Mouse (Mus musculus): ENCODE measurements around the gene Sgms1. TPM values are rescaled to one million over a fixed set of nuclear protein-coding genes. Genes with fewer than 3 reads are reported as not detected.

Sgms1 gene
- total RNA-seq, 4 experiments from 2014 or later, result 48.4 to 62.8 (median 50.8) TPM

DNA sequence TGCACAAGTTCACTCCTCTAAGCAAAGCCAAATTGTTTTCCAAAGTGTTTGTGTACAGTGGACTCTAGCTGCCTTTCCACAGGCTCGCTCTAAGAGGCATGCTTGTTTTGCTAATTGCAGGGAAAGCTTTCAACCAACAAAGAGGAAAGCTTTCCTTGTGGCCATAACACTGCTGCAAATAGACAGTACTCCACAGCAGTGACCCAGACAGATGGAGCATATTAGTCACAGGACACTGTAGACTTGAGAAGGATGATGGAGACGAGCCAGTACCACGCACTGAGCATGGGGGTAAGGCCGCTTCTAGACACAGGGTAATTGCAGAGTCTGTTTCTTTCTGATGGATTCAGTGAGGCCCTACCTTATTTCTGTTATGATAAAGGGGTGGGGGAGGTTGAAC lies 33.3 kb downstream of the Sgms1 start:
- DNase-seq (ENCODE audit: low spot score), result no peak

DNA sequence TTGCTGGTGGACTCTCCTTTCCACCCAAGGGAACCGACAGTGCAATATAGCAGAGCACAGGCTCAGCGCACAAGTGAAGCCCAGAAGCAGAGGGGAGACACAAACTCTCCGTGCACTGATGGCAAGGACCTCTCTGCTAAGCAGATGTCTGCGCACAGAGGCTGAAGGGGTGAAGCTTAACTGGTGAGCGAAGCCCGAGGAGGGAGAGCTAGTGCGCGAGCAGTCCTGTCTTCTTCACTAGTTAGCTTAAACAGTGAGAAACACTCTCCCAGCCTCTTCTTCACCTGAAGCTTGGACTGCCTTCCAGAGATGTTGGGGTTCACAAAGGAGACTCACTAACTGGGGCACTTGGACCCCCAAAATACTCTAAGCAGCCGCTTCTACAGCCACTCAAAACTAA lies 36.1 kb downstream of the Sgms1 start:
- DNase-seq (ENCODE audit: low spot score), result no peak

DNA sequence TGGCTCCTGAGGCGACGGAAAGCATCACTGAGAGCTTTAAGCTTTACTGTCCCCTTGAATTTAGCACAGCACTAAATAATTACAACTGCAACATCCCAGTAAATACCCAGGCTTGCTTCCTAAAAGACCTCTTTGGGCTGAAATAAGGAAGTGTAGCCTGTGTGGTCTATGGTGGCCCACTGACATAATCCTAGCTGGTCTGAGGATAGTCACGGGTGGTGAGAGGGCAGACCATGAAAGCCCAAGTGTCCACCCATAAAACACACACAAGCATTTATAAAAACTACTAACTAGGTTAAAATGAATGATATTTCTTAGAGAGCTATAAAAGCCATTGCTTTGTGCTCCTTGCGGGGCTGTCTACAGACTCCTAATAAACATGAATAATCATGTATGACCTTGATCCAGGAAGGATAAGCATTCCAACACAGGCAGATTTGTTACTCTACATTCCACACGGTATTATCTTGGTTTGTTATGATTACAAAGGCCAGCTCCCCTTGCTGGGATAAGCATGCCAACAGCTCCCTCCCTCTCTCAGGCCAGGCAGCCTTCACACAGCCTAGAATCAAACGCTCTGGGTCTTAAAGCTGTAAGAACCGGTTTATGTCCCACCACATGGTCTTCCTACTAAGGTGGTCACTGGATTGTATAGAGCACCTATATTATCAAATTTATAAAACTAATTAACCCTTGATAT lies 40.4 kb downstream of the Sgms1 start:
- no peak for DNase-seq (ENCODE audit: low spot score)

DNA sequence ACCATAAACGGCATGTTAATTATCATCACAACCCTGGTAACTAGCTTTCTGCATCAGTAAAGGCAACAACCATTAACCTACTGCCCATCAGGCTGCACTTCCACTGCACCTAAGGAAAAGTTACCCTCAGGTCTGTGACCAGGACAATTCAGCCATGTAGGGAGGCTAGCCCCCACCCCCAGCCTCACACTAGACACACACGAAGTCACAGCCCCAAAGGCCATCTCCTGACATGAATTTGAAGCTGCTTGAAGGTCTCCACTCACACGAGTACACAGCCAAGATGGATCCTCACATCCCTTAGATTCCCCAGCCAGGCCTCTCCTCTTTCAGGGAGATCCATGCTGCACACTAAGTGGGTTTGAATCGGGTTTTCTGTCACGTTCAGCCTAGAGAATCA lies 42.0 kb downstream of the Sgms1 start:
- no peak for DNase-seq (ENCODE audit: low spot score)

DNA sequence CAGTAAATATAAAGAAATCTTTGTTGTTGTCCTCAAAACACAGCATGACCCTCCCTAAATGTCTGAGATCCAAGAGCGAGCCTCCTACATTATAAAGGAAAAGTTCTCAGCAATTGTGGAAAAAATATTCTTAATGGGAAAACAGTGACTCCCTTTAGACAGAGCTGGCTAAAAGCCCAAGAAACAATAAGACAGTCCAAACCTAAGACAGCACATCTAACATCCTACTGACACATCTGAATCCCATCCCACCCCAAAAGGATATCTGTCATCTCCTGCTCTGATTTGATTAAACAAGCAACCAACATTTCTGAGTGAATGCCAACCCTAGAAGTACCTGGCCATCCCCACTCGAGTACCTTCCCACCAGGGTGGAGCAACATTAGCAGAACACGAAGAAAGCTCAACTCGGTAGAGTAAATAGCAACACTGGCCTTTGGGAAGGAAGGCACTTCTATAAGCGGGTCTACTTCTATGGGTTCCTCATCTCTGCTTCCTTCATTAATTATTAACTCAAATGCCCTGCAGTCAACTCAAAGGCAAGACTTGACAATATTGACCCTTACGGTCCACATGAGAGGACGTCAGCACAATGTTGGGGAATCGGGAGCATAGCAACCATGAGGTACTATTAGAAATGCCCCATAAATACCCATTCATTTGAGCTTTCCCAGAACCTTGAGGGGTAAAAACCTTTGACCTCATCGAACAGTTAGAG lies 42.7 kb downstream of the Sgms1 start:
- DNase-seq (ENCODE audit: low spot score), result peak; percentile 31

DNA sequence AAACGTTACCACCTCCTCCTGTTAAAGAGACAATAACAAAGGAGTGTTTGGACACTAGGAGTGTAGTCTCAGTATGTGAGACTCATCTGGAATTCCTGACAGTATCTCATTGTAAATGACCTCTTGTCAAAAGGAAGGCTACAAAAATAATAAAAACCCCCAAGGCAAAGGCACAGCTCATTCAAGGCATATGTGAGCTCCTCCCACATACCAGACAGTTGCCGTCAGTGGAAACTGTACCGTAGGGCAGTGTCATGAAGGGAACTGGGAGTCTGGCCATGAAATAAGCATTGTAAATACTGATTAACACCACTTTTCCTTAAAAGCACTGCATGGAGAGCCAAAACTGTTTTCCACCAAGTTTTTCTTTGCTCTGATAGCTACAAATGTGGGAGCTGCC lies 43.3 kb downstream of the Sgms1 start:
- DNase-seq (ENCODE audit: low spot score), result peak; percentile 84

DNA sequence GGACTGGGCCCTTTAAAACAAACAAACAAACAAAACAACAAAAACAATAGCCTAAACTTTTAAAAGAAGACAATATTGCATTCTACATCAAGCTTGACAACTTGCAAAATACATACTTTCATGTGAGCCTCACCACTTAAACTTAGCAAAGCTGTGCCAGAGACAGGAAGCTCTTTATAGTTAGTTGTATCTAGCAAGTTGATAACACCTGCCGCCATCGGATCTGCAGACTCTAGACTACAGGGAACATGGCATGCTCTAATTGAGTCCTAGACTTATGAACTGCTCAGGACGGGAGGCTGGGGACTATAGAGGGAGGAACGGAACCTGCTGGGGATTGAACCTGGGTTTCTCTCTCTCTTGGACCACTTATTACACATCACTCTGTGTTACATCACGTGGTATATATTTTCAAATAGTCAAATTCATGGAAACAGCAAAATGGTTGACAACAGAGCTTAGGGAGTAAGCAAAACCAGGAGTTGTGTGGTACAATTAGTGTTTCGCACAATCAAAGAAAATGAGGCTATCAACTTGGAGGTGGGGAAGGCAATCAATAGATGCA lies 44.3 kb downstream of the Sgms1 start:
- no peak for DNase-seq (ENCODE audit: low spot score)

DNA sequence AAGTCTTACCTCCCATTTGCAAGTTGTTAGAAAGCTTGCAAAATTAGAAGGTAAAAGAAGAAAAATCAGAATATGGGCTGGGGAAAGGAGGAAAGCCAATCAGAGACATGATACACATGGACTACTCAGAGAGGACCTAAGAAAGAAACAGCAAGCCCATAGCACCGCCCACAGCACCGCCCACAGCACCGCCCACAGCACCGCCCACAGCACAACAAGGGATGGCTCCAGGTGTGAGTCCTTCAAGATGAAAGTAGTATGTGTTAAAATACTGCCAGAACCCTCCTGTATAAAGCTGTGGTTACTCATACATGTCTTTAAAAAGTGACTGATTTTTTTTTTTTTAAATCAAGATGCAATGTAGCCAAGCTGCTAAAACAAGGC lies 44.8 kb downstream of the Sgms1 start:
- no peak for DNase-seq (ENCODE audit: low spot score)

DNA sequence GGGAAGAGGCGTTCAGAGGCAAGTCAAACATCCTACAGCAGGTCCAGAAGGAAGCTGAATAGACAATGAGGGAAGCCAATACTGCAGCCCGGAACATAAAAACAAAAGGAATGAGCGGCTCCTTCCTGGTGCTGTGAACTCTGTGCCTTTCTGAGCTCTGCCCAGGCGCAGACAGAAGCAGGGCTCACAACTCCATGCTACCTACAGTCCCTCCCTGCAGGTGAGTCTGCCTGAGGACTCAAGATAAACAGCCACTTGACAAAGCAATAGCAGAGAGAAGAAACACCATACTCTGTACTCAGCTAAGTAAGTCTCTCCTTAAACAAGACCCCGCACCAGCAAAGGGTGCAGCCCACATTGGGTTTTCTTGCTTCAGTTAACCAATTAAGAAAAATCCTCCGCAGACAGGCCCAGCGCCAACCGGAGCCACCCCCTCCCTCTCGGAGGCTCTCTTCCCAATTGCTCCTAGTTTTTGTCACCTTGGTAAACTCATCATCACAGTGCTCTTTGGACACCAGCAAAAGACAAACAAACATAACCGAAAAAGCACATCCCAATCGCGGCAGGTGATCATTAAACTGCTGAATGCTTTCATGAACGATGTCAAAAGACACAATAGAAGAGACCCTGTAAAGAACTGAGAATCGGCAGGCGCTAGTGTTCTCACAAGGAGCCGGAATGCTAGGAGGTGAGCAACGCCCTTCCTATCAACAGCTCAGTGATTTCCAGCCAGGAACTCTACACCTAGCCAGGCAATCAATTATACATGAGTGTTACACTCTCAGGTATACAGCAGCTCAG lies 45.4 kb downstream of the Sgms1 start:
- no peak for DNase-seq (ENCODE audit: low spot score)

DNA sequence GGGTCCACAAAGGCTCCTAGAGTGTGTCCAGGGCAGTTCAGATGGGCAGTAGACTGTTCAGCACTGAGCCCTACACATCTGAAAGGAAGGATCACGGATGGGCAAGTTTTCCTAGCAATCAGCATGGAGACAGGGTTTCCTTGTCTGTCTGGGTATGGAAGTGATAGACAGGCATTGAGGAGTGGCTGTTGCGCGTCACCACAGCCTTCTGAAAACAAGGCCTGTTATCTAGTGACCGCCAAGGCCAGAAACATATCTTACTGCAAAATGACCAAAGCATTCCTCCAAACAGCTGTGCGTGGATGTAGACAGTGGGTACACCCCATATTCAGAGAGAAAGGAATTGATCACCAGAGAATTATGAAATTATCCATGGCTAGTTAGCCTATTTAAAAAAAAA lies 47.1 kb downstream of the Sgms1 start:
- no peak for DNase-seq (ENCODE audit: low spot score)

DNA sequence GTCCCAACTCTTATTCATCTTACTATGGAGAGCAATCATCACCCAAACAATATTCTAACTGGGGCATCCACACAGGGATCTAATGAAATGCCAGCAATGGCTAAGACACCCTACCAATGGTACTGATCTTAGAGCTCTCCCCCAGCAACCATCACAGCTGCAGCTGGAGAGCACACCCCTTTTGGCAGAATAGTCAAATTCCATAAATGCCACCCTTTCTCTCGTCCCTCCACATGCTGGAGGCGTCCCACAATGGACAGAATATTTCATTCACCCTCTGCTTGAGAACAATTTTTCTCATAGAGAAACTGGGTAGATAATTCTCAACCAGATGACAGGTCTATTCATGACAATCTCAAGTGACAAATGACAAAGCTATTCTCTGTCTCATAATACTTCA lies 48.4 kb downstream of the Sgms1 start:
- DNase-seq (ENCODE audit: low spot score), result no peak

DNA sequence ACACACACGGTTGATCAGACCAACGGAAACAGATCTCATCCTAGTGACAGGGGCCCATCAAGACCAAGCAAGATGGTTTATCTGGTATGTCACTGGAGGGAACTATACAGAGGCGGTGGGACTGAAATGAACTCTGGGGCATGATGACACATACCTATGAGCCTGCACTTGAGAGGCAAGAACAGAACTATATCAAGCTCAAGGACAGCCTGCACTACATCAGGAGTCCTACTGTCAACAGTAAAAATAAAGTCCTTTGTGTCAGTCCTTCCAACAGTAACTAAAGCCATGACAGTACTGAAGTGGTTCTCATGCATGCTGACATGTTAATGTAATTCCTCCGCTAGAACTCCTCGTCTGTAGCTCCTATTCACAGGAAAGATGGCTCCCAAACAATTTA lies 49.3 kb downstream of the Sgms1 start:
- DNase-seq (ENCODE audit: low spot score), result no peak

DNA sequence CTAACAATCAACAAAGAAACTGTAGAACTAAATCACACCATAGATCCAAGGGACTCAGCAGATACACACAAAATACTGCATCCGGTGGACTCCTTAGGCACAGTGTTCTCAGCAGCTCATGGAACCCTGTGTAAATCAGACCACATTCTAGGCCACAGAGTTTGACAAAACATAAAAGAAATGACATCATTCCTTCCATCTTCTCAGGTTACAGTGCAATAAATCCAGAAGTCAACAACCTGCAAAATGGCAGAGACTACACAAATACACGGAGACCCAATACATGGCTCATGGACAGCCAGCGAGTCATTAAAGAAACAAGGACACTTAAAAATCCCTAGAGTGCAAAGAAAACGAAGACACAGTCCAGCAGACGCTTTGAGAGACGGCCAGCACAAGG lies 51.8 kb downstream of the Sgms1 start:
- no peak for DNase-seq (ENCODE audit: low spot score)

DNA sequence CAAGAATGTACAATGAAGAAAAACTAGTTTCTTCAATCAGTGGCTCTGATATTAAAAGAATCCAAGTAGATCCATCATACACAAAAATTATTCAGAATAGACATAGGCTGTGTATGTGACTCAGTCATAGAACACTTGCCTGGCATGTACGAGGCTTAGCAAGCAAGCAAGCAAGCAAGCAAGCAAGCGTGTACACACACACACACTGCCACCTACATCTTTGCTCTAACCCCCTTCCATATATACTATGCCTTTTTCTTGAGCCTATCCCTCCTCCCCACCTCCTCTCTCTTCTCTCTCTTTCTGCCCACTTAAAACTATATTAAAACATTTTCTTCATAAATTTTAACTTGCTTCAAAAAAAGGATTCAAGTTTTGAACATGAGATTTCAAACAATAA lies 54.8 kb downstream of the Sgms1 start:
- no peak for DNase-seq (ENCODE audit: low spot score)

DNA sequence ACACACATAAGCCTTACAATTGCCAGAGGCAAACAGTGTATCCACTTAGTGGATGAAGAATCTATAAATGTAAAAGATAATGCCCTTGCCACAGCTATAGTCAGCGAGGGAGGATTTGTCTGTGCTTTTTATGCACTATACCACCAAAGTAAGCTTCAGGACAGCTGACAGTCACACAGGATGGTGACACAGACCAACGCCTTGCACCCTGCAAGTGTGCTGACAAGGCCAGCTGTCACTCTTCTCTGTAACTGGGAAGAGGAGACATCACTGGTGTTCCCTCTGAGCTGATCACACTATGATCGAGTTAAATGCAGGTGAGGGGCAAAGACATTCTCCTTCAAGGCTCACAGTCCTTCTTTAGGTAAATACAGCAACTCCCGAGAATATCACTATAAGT lies 56.0 kb downstream of the Sgms1 start:
- no peak for DNase-seq (ENCODE audit: low spot score)

DNA sequence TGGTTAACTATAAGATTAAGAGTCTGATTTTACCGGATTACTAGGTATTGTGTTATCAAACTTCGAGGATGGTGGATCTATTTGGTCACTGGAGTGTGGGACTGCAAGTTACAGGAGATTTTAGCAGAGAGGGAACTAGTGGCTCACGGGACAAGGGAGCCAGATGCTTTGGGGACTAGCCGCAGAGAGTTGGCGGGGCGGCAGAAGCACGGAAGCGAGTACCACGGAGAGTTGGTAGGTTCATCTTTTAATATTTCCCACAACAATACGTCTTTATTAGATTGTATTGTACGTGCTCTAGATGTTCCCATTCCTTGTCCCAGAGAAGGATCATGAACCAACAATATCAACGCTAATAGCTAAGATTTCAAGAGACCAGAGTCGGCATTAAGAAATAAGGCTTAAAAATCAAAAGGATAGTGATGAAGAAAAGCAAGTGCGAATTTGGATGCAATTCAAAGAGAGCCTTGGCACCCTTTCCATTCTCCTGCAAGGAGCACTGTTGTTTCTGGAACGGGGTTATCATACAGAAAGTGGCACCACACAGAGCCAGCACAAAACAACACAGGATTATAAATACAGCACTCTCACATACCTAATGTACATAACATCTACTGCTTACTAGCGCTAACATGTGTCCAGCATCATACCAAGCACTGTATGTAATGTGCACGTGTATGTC lies 56.6 kb downstream of the Sgms1 start:
- DNase-seq (ENCODE audit: low spot score), result no peak

DNA sequence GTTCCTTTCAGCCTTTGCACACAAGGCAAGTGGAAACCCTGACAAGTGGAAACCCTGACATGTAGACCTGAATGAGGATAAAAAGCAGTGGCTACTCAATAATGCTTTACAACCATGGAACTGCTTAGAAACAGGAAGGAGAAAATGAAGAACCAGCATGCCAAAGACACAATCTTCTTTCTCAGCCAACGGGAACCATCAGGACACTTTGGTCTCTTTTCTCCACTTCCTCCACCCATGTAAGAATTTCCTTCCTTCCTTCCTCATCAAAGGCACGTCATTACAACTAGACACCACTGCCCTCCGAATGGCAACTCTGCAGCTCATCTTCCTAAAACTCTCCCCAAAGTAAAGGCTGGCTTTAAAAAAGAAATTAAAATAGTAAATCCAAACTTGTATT lies 59.3 kb downstream of the Sgms1 start:
- DNase-seq (ENCODE audit: low spot score), result no peak

DNA sequence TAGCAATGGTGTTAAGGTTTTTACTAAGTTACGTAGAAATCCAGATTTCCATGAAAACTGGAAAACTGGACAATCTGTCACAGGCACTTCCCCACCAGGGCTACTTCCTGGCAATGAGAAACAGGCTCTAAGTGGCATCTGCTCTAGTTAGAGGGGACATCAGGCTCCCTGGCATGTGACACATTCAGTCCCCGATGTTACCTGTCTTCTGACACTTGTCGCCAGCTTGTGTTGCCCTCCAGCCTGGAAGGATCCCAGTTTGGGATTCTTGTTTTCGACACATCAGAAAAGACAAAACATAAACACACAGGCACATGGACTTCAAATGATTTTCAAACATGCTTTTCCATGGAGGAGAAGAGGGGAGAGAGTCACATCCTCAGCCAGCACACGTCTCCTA lies 60.0 kb downstream of the Sgms1 start:
- no peak for DNase-seq (ENCODE audit: low spot score)

DNA sequence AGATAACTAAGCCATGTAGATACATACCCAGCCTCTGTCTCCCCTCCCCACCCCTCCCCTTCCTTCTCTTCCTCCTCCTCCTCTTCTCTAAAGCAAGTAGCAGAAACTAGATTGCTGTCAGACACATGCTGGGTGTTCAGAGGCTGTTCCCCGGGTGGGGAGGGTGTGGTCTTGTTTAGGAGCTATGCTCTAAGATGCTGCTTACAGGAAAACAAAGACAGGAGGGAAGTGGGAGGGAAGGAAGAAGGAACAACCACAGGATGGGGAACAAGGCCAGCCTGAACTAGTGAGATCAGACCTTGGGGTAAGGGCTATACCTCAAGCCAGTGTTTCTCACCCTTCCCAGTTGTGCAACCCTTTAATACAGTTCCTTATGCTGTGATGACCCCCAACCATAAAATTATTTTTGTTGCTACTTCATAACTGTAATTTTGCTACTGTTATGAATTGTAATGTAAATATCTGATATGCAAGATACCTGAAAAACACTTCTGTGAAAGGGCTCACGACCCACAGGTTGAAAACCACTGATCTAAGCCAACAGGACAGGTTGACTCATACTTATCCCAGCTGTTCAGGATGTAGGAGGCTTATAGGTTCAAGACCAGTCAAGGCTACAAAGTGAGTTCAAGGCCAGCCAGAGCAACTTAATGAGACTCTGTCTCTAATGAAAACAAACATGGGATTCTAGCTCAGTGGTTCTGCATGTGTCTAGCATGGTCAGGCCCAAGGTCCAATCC lies 61.3 kb downstream of the Sgms1 start:
- DNase-seq (ENCODE audit: low spot score), result no peak

DNA sequence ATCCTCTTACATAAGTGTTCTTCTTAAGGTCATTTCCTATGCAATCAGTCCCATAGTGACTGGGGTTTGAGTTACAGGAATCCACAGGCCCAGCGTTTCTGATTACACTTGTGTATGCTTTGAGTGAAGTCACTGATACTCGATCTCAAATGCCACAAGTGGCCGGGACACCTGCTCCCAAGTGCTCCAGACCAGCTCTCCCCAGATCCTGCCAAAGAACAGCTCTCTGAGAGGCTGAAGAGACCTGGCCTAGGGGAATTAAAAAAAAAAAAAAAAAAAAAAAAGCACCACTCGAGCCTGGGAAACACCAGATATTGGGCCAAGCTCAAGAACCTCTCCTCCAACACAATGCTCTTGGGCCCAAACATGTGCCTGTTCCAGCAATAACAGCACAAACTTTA lies 62.9 kb downstream of the Sgms1 start:
- DNase-seq (ENCODE audit: low spot score), result no peak

DNA sequence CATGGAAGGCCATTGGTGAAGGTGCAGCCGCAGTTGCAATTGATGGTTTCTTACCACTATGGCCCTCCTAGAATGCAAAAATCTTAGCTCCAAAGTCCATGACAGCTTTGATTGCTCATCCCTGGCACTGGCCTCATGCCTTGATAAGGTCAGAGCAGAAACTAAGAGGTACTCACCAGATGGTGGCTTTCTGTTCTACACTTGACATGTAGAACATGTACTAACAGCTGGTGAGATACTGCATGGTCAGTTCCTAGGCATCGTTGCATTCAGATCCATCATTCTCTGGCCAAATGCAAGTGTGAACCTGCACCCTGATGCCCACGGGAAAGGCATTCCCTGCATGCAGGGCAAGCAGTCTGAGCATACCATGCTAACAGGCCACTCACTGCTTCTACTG lies 63.4 kb downstream of the Sgms1 start:
- DNase-seq (ENCODE audit: low spot score), result no peak
